Mouse (Mus musculus): ENCODE measurements around the gene Gsn.

Gene Gsn

GRCm38 (mm10) chr2:35255885-35256833 is at the start of gene Gsn:
TSS of gene Gsn (plus strand) at chr2:35256380.
- DNase-seq, result peak; percentile 86

GRCm38 (mm10) chr2:35206761-35207160 is 49.4 kb upstream of the Gsn start:
- DNase-seq, result no peak

GRCm38 (mm10) chr2:35208054-35208453 is 48.1 kb upstream of the Gsn start:
- DNase-seq, result no peak

GRCm38 (mm10) chr2:35208931-35209665 is 47.1 kb upstream of the Gsn start:
- DNase-seq, result no peak

GRCm38 (mm10) chr2:35211681-35212080 is 44.5 kb upstream of the Gsn start:
- no peak for DNase-seq

GRCm38 (mm10) chr2:35213345-35213910 is 42.8 kb upstream of the Gsn start:
- no peak for DNase-seq

GRCm38 (mm10) chr2:35214881-35215358 is 41.3 kb upstream of the Gsn start:
- peak; percentile 89 for DNase-seq

GRCm38 (mm10) chr2:35215363-35215762 is 40.8 kb upstream of the Gsn start:
- no peak for DNase-seq

- no peak for DNase-seq
These were observed 39.5 kb upstream of the Gsn start for GRCm38 (mm10) chr2:35216701-35217100.

GRCm38 (mm10) chr2:35218736-35219135 is 37.4 kb upstream of the Gsn start:
- no peak for DNase-seq

- no peak for DNase-seq
These were observed 33.3 kb upstream of the Gsn start for GRCm38 (mm10) chr2:35222822-35223391.

GRCm38 (mm10) chr2:35224285-35224684 is 31.9 kb upstream of the Gsn start:
- DNase-seq, result no peak

- DNase-seq, result no peak
These were observed 28.0 kb upstream of the Gsn start for GRCm38 (mm10) chr2:35228145-35228544.

GRCm38 (mm10) chr2:35230215-35230614 is 26.0 kb upstream of the Gsn start:
- no peak for DNase-seq

- DNase-seq, result peak; percentile 71
These were observed 24.3 kb upstream of the Gsn start for GRCm38 (mm10) chr2:35231871-35232270.

GRCm38 (mm10) chr2:35232595-35233445 is 23.4 kb upstream of the Gsn start:
- no peak for DNase-seq

GRCm38 (mm10) chr2:35233898-35234297 is 22.3 kb upstream of the Gsn start:
- DNase-seq, result no peak

- no peak for DNase-seq
These were observed 21.2 kb upstream of the Gsn start for GRCm38 (mm10) chr2:35235021-35235420.

GRCm38 (mm10) chr2:35244241-35244640 is 11.9 kb upstream of the Gsn start:
- no peak for DNase-seq

GRCm38 (mm10) chr2:35247763-35248162 is 8.4 kb upstream of the Gsn start:
- no peak for DNase-seq

GRCm38 (mm10) chr2:35252733-35253132 is 3.4 kb upstream of the Gsn start:
- no peak for DNase-seq

- no peak for DNase-seq
These were observed 2.4 kb upstream of the Gsn start for GRCm38 (mm10) chr2:35253751-35254150.
